Mouse (Mus musculus): ENCODE results near the gene Slc22a15. TPM values are rescaled to one million over a fixed set of nuclear protein-coding genes. Genes with fewer than 3 reads are reported as not detected.

Gene Slc22a15
- total RNA-seq, 2 experiments from 2014 or later, result 8.0 to 12.1 TPM

- peak; percentile 65 to 71 for DNase-seq
These were observed 111.8 kb downstream of the Slc22a15 start for GRCm38 (mm10) chr3:101812341-101812962.

- DNase-seq, result no peak
These were observed 112.3 kb downstream of the Slc22a15 start for GRCm38 (mm10) chr3:101811931-101812330.

GRCm38 (mm10) chr3:101807646-101808045, 116.6 kb downstream of the Slc22a15 start:
- no peak for DNase-seq

- DNase-seq, result no peak
These were observed 117.3 kb downstream of the Slc22a15 start for GRCm38 (mm10) chr3:101806941-101807340.

- peak; percentile 94 to 95 for DNase-seq
These were observed 118.1 kb downstream of the Slc22a15 start for GRCm38 (mm10) chr3:101806149-101806548.

Other genes starting within 250 kb of the Slc22a15 start
- under 1 TPM in 1 of 2 experiments, not detected in 1; 0.89 TPM for gene Mab21l3, start 75.5 kb downstream of the Slc22a15 start, total RNA-seq (2021)
- gene Nhlh2, start 85.6 kb upstream of the Slc22a15 start, total RNA-seq (2021), result not detected
- gene Casq2, start 162.0 kb upstream of the Slc22a15 start, total RNA-seq (2021), result 1 to 10 TPM in 1 of 2 experiments, under 1 TPM in 1; 0.69 to 1.3 TPM

Data from adrenal gland, postnatal 36 days (tissue).